Mouse (Mus musculus): ENCODE measurements around the gene C330007P06Rik.

The C330007P06Rik gene

DNA sequence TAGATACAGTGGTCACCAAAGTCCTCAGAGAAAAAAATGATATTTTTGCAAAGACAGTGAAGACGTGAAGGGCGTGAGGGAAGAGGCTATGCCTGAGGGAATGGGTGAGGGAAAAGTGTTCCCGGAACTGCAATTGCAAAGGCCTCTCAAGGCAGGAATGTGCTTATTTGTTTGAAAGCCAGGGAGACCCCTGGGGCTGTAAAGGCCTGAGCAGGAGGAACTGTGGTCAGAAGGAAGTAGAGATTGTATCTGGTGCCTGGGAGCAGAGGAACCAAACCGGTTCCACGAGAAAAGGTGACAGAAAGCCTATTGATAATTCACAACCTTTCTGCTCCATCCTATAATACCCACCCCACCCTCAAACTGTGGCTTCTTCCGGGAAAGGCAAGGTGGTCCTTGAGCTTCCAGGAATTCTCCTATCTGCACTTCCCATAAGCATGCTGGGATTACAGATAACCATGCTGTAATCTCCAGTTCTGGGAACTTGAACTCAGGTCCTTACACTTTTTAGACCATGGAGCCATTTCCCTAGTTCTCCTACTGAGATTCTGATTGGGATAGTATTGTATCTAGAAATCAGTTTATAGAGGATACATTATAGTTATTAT is 36.7 kb downstream of the C330007P06Rik start:
- peak; percentile 58 for DNase-seq (ENCODE audit: low read depth, low spot score)

DNA sequence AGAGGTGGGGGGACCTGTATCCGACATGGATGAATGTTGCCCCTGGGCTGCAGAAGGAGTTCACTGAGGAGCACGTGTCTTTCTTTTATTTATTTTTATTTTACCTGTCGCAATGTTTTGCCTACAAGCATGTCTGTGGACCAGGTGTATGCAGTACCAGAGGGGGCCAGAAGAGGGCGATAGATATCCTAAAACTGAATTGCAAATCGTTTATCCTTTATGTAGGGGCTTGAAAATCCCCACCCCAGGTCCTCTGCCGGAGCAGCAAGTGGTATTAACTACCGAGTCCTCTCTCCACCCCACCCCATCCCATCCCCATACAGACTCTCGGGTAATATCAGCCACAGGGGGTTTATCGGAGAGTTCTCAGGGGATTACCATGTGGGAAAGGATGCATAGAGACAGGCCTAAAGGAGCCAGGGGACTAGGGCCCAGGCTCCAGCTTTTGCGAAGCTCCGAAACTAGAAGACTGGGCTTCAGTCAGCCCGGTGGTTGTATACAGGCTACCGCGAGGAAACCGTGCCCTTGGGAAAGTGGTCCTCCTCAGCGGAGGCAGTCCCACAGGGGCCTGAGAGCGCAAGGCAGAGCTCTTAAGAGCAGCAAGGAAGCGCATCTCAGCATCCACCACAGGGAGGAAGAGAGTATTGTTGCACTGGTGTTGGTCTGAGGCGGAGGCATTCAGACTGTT is 40.4 kb downstream of the C330007P06Rik start:
- peak; percentile 78 for DNase-seq (ENCODE audit: low read depth, low spot score)

DNA sequence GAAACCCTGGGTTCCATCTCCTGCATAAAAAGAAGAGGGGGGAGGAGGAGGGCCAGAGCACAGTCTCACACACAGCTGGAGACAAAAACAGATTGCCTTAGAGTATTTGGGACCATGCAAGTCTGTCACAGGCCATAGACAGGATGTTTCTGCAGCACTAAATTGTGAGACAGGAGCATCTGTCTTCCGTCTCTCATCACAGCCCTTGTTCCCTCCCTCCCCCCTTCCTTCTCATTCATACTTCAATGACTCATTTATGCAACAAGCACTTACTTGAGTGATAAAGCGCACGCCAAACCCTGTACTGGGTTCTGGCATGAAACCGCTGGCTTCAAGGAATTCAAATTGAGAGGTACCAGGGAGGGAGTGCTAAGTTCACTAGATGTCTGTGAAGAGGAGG is 42.3 kb downstream of the C330007P06Rik start:
- no peak for DNase-seq (ENCODE audit: low read depth, low spot score)

GRCm38 (mm10) chrX:36830271-36830670 is 43.6 kb downstream of the C330007P06Rik start:
- DNase-seq (ENCODE audit: low read depth, low spot score) = peak; percentile 25

DNA sequence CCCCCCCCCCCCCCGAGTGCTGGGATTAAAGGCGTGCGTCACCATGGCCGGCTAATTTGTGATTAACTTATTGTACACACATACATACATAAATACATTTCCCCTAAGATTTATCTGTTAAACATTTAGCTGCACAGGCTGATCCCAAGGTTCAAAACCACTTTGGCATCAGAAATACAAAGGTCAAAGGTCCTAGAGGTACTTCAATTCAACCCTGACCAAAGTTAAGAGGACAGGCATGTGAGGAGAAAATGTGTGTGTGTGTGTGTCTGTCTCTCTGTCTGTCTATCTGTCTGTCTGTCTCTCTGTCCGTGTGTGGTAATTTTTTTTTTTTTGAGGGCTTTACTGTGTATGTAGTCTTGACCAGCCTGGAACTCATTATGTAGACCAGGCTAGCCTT is 47.0 kb downstream of the C330007P06Rik start:
- no peak for DNase-seq (ENCODE audit: low read depth, low spot score)

- DNase-seq (ENCODE audit: low read depth, low spot score) = no peak
These were observed 48.9 kb downstream of the C330007P06Rik start for GRCm38 (mm10) chrX:36825032-36825431.

DNA sequence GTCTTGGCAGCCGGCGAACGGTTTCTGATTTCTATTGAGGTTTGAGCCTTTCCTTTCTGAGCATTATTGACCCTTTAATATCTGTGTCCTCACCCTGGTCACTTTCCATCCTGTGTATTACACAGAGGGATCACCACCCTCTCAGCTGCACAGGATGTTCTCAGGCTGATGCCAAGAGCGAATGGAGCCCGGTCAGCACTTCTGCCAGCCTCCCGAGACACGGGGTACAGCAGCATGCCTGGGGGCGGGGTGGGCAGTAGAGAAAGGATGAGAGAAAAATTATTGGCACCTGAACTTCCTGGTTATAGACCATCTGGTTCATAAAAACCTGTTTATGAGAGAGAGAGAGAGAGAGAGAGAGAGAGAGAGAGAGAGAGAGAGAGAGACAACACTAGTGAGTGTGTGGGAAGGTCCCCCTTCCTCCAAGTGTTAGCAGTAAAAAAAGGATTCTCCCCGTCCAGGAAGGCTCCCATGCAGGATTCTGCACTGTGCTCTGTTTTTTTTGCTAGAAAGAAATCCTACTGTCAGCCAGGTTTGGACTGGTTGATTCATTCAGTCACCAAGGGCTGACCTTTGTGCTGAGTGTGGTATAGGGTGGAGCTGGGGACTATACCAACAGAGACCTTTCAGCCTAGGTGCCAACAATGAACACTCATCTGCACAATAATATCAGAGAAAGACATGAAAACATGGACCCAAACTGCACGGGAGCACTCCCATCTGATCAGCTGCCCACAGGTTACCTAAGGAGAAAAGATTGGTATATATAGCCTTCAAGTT is 49.8 kb downstream of the C330007P06Rik start:
- no peak for DNase-seq (ENCODE audit: low read depth, low spot score)

DNA sequence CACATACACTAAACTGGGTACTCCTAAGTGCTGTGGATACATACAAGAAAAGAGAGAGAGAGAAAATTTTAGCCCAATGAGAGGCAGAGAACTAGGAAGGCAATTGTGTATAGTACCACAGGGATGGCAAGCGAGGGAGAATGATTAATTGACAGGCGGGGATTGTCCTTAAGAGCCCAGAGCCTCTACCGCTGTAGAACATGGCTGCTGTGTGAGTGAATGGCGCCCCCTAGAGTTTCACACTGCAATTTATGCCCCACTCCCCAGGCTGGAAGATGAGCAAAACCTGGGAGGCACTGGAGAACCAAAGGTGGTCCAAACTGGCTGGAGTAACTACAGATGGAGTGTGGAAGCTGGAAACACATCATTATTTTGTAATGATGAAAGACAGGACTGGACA is 53.7 kb downstream of the C330007P06Rik start:
- peak; percentile 73 for DNase-seq (ENCODE audit: low read depth, low spot score)

GRCm38 (mm10) chrX:36819575-36819974 is 54.3 kb downstream of the C330007P06Rik start:
- DNase-seq (ENCODE audit: low read depth, low spot score) = no peak

GRCm38 (mm10) chrX:36816953-36817441 is 56.9 kb downstream of the C330007P06Rik start:
- peak; percentile 90 for DNase-seq (ENCODE audit: low read depth, low spot score)

DNA sequence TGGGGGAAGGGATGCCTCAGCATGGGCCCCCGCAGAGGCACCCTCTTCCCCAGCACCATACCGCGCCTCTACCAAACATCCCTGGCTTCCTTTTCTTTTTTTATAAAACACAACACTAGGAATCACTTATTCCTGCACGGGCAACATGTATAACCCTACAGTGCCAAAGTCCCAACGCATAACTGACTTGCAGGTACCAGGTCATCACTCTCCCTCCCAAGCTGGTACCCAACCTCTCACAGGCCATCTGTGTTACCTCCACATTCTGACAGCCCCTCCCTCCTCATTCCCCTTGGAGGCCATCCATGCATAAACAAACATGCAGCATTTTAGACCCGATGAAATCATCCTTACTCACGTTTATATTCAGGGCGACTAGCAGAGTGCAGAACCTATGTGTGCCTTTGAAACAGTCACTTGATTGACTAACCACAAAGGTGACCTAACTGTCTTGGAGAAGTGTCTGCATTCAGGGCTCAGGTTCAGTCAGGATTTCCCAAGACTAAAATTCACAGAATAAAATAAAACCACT is 57.5 kb downstream of the C330007P06Rik start:
- no peak for DNase-seq (ENCODE audit: low read depth, low spot score)

- no peak for DNase-seq (ENCODE audit: low read depth, low spot score)
These were observed 58.5 kb downstream of the C330007P06Rik start for GRCm38 (mm10) chrX:36815439-36815838.

- no peak for DNase-seq (ENCODE audit: low read depth, low spot score)
These were observed 58.9 kb downstream of the C330007P06Rik start for GRCm38 (mm10) chrX:36815022-36815421.

DNA sequence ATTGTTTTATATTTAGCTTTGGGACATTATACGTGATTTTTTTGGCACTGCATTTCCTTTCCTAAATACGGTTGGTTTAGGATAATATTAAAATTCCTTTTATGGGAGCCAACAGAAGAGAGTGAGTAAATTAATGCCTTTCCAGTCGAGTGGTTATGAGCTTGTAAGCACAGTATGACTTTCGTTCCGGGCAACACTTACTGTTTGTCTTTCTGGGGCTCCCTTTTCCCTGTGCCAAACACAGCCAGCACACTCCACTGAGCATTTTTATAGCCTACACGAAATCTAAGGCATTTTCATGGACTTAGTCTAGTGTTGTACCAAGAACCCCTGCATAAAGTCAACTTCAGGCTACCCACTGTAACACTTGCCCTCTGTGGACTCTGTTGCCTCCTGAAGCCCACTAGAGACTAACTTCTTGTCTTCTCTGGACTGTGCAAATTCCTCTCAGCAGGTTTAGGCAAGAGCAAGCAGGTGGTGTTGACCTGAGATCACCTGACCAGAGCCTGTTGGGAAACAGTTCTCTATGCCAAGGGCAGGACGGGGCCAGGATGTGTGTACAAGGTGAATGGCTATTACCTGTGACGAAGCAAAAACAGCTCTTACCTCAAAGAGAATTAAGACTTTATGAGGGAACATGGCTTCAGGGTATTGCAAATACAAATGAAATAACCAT is 59.6 kb downstream of the C330007P06Rik start:
- no peak for DNase-seq (ENCODE audit: low read depth, low spot score)

DNA sequence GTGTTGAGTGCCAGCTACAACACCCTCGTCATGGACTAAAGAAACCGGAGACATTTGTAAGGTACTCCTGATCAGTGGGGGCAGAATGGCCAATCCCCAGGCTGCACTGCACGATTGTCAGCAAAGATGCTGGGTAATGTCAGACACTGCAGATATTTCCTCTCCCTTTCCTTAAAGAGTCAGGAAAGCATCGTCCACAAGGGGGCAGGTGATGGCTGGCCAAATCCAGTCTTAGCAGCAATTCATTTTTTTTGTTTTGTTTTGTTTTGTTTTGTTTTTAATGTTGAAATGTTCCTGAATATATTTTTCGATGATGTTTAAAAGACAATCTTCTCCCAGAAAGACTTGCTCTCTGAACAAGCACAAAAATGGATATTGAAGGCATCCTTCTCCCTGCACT is 62.5 kb downstream of the C330007P06Rik start:
- DNase-seq (ENCODE audit: low read depth, low spot score) = peak; percentile 28

DNA sequence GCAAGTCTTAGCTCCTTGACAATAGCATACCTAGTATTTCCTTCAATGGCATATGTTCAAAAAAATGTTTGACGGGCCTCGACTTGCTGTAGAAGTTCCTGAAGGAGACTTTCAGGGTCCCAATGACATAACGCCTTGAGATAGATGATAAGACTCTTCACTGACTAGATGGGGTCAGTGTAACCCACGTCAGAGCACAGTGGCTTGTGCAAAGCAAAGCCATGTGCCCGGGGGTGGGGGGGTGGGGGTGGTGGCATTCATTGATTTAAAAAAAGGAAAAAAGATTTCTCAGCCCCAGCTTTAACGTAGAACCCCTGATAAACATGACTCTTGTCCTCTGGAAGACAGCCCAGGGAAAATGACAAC is 65.6 kb downstream of the C330007P06Rik start:
- DNase-seq (ENCODE audit: low read depth, low spot score) = no peak

- peak; percentile 97 for DNase-seq (ENCODE audit: low read depth, low spot score)
These were observed 66.3 kb downstream of the C330007P06Rik start for GRCm38 (mm10) chrX:36807360-36808317.

GRCm38 (mm10) chrX:36805466-36806235 is 68.3 kb downstream of the C330007P06Rik start:
- peak; percentile 70 for DNase-seq (ENCODE audit: low read depth, low spot score)

GRCm38 (mm10) chrX:36804196-36804595 is 69.7 kb downstream of the C330007P06Rik start:
- no peak for DNase-seq (ENCODE audit: low read depth, low spot score)

- DNase-seq (ENCODE audit: low read depth, low spot score) = no peak
These were observed 70.7 kb downstream of the C330007P06Rik start for GRCm38 (mm10) chrX:36803189-36803588.
